Mouse (Mus musculus) lung, embryonic 15.5 days (tissue): ENCODE results near the gene Gabrb3. TPM values are rescaled to one million over a fixed set of nuclear protein-coding genes. Genes with fewer than 3 reads are reported as not detected.
A peak's percentile ranks its signal among the peaks of the same experiment; 100 is the strongest.

Source experiments
- ATAC-seq: fragments of 200-750 bp; cut with Nextera tagmentation; 2 replicates; pipeline ENCODE4 v1.8.0; 2017; ENCODE audit warnings: moderate number of reproducible peaks, borderline replicate concordance; ENCODE audit not compliant: low FRiP score, low TSS enrichment; ENCODE audit errors: extremely low read depth
- H3K27ac ChIP-seq: fragments of 300-500 bp; sonication (generic); 2 replicates; pipeline ENCODE4 v1.5.1; 2015; ENCODE audit warnings: moderate library complexity, mild to moderate bottlenecking, inconsistent platforms
- H3K27me3 ChIP-seq: fragments of 300-500 bp; sonication (generic); 2 replicates; pipeline ENCODE4 v1.6.1; 2015; ENCODE audit warnings: inconsistent platforms
- H3K36me3 ChIP-seq: fragments of 300-500 bp; sonication (generic); 2 replicates; pipeline ENCODE4 v1.6.1; 2015; ENCODE audit warnings: inconsistent platforms
- H3K4me1 ChIP-seq: fragments of 300-500 bp; sonication (generic); 2 replicates; pipeline ENCODE4 v1.6.1; 2015; ENCODE audit warnings: inconsistent platforms
- H3K4me2 ChIP-seq: fragments of 300-500 bp; sonication (generic); 2 replicates; pipeline ENCODE4 v1.6.1; 2015; ENCODE audit warnings: inconsistent platforms, mild to moderate bottlenecking, moderate library complexity
- H3K4me3 ChIP-seq: fragments of 300-500 bp; sonication (generic); 2 replicates; pipeline ENCODE4 v1.5.1; 2015; ENCODE audit warnings: mild to moderate bottlenecking, inconsistent platforms
- H3K9ac ChIP-seq: fragments of 300-500 bp; sonication (generic); 2 replicates; pipeline ENCODE4 v1.6.1; 2015; ENCODE audit warnings: inconsistent platforms
- H3K9me3 ChIP-seq: fragments of 300-500 bp; sonication (generic); 2 replicates; pipeline ENCODE4 v1.6.1; 2016; ENCODE audit warnings: inconsistent platforms
- WGBS: fragments of 180-500 bp; shearing (Covaris S2); methylation state at CpG from one replicate; pipeline ENCODE4 v1.1.7; 2015; 5-methylcytosine and 5-hydroxymethylcytosine counted together
- polyA plus RNA-seq: library from polyadenylated mRNA; unstranded; fragments of >200 nt; fragmentation: Nextera tagmentation; extraction: Ambion mirVana; gene quantifications from 2 replicates; pipeline ENCODE4 v1.2.1, GENCODE M21; 2015

Gene Gabrb3
- polyA plus RNA-seq, 1 experiment from 2014 or later: 0.81 TPM

DNA sequence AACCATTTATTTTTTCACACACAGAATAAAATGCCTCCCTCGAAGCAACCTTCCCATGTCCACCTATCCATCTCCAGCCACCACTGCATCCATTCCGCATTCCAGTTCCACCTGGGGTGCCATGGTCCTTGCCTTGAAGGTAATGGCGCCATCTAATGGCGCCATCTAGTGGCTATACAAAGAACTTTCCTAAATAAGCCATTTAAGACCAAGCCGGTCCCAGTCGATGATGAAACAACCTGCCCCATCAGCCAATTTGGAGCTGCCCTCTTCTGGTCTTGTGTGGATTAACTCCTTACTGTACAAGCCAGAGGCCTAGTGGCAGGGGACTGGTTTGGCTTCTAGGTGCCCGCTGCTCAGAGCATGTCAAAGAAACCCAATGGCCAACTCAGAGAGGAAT lies 119.1 kb downstream of the Gabrb3 start:
- no peak for ATAC-seq
- no peak overlapping the region for H3K4me3 ChIP-seq
- no peak overlapping the region for H3K9ac ChIP-seq
- H3K27ac ChIP-seq: no peak overlapping the region
- H3K36me3 ChIP-seq: no peaks in the 10 kb centered on the region
- no peaks in the 10 kb centered on the region for H3K27me3 ChIP-seq
- H3K9me3 ChIP-seq: no peaks in the 10 kb centered on the region
- no peaks in the 10 kb centered on the region for H3K4me1 ChIP-seq
- H3K4me2 ChIP-seq: no peak overlapping the region
- WGBS: 22% methylated on average over 7 of the region's 7 CpGs

- WGBS: 62% methylated on average over 3 of the region's 3 CpGs
- Histone ChIP-seq H3K27me3 (no peaks in the 10 kb centered on the region), H3K27ac (no peak overlapping the region), H3K4me2 (no peak overlapping the region), H3K4me1 (no peaks in the 10 kb centered on the region), H3K4me3 (no peak overlapping the region), H3K9ac (no peak overlapping the region), H3K9me3 (no peaks in the 10 kb centered on the region), H3K36me3 (no peaks in the 10 kb centered on the region)
- ATAC-seq: no peak
Measured at GRCm38 (mm10) chr7:57560732-57561436, 141.4 kb downstream of the Gabrb3 start.

- no peaks in the 10 kb centered on the region for H3K4me1 ChIP-seq
- H3K4me2 ChIP-seq: no peak overlapping the region
- no peak for ATAC-seq
- H3K27ac ChIP-seq: no peak overlapping the region
- H3K36me3 ChIP-seq: no peaks in the 10 kb centered on the region
- no peak overlapping the region for H3K9ac ChIP-seq
- no peak overlapping the region for H3K4me3 ChIP-seq
- H3K27me3 ChIP-seq: no peaks in the 10 kb centered on the region
- WGBS: 83% methylated on average over 12 of the region's 12 CpGs
- no peaks in the 10 kb centered on the region for H3K9me3 ChIP-seq
Measured at GRCm38 (mm10) chr7:57564403-57564802, 144.9 kb downstream of the Gabrb3 start.

DNA sequence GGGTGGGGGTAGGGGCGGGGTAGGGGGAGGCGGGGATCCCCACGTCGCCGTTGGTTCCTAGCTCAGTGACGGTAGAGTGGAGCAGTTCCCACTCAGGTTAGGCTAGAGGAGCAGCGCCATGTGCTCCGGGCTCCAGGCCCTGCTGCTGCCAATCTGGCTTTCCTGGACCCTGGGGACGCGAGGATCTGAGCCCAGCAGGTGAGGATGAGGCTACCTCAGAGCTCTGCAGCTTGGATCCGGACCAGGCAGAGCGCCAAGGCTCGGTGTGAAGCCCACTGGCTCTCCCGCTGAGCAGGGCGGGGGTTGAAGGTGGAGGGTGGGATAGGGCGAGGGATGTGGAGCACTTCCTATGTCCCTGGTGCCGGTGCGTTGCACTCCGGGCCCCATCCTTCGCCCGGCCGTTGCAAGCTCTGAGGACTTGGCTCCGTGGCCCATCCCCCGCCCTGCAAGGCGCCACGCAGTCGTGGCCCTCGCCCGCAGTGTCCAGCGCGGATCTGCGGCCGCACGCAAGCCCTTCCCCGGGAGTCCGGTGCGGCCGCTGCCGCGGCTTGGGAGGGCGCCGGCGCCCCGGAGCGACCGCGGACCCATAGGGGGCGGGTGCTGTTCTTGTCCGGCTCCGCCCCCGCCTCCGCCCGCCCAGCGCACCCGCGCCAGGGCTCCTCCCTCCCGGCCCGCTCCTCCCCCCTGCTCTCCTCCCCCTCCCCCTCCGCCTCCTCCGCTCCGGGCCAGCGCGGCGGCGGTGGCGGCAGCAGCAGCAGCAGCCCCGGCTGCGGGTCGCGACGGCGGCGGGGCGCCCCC lies 171.2 kb downstream of the Gabrb3 start:
- whole genome bisulfite sequencing: under 1% methylated on average over 35 of the region's 74 CpGs
- peak overlapping the region; percentile 50 for H3K4me3 ChIP-seq
- peaks cover 28% of the 10 kb centered on the region for H3K27me3 ChIP-seq
- H3K9me3 ChIP-seq: no peaks in the 10 kb centered on the region
- peak; percentile 94 for ATAC-seq
- H3K36me3 ChIP-seq: no peaks in the 10 kb centered on the region
- H3K4me2 ChIP-seq: peak overlapping the region; percentile 85
- no peak overlapping the region for H3K27ac ChIP-seq
- H3K4me1 ChIP-seq: peaks cover 13% of the 10 kb centered on the region; the same call in 1 of the 2 replicates
- peak overlapping the region; percentile 22; the same call in 1 of the 2 replicates for H3K9ac ChIP-seq

- H3K36me3 ChIP-seq: no peaks in the 10 kb centered on the region
- peaks cover 28% of the 10 kb centered on the region for H3K27me3 ChIP-seq
- peak overlapping the region; percentile 85 for H3K4me2 ChIP-seq
- WGBS: under 1% methylated on average over 27 of the region's 34 CpGs
- H3K4me1 ChIP-seq: peaks cover 13% of the 10 kb centered on the region; the same call in 1 of the 2 replicates
- H3K9me3 ChIP-seq: no peaks in the 10 kb centered on the region
- peak; percentile 29; the same call in 1 of the 2 replicates for ATAC-seq
- H3K27ac ChIP-seq: no peak overlapping the region
- H3K4me3 ChIP-seq: peak overlapping the region; percentile 50
- H3K9ac ChIP-seq: no peak overlapping the region
Measured at GRCm38 (mm10) chr7:57591249-57591577, 171.7 kb downstream of the Gabrb3 start.

GRCm38 (mm10) chr7:57591578-57592431 lies 172.3 kb downstream of the Gabrb3 start:
- Histone ChIP-seq H3K4me3 (peak overlapping the region; percentile 50), H3K27me3 (peaks cover 28% of the 10 kb centered on the region), H3K4me1 (peaks cover 13% of the 10 kb centered on the region; the same call in 1 of the 2 replicates), H3K9ac (no peak overlapping the region), H3K4me2 (peak overlapping the region; percentile 85), H3K27ac (no peak overlapping the region), H3K36me3 (no peaks in the 10 kb centered on the region), H3K9me3 (no peaks in the 10 kb centered on the region)
- WGBS: under 1% methylated on average over 52 of the region's 56 CpGs
- ATAC-seq: peak; percentile 53; the same call in 1 of the 2 replicates

- no peaks in the 10 kb centered on the region for H3K4me1 ChIP-seq
- ATAC-seq: no peak
- H3K27me3 ChIP-seq: peaks cover 1% of the 10 kb centered on the region; the same call in 1 of the 2 replicates
- no peaks in the 10 kb centered on the region for H3K9me3 ChIP-seq
- H3K4me3 ChIP-seq: no peak overlapping the region
- H3K9ac ChIP-seq: no peak overlapping the region
- H3K4me2 ChIP-seq: no peak overlapping the region
- 62% methylated on average over 5 of the region's 5 CpGs for WGBS
- no peak overlapping the region for H3K27ac ChIP-seq
- no peaks in the 10 kb centered on the region for H3K36me3 ChIP-seq
Measured at GRCm38 (mm10) chr7:57597341-57597740, 177.8 kb downstream of the Gabrb3 start.

DNA sequence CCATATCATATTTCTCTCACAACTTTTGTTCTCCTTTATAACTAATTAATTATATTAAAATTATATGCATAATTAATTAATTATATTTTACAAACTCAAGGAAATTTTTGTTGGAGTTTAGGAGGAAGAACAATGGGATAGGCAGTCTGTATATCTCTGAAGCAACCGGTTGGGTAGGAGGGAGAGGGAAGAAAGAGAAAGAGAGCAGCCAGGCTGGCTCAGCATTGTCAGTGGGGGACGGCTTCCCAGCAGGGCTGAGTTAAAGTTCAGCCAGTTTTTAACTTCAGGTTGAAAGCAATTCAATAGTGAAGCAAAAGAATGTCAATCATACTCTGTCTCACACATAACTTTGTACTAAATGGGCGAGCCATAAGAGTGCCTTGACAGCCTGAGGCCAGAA lies 199.2 kb downstream of the Gabrb3 start:
- Histone ChIP-seq H3K4me1 (no peaks in the 10 kb centered on the region), H3K9me3 (no peaks in the 10 kb centered on the region), H3K27me3 (no peaks in the 10 kb centered on the region), H3K36me3 (no peaks in the 10 kb centered on the region), H3K9ac (no peak overlapping the region), H3K4me3 (no peak overlapping the region), H3K4me2 (no peak overlapping the region), H3K27ac (no peak overlapping the region)
- WGBS: 43% methylated on average over 3 of the region's 3 CpGs
- no peak for ATAC-seq

GRCm38 (mm10) chr7:57620036-57620435 lies 200.5 kb downstream of the Gabrb3 start:
- ATAC-seq: no peak
- Histone ChIP-seq H3K9ac (no peak overlapping the region), H3K36me3 (no peaks in the 10 kb centered on the region), H3K4me3 (no peak overlapping the region), H3K9me3 (no peaks in the 10 kb centered on the region), H3K4me2 (no peak overlapping the region), H3K4me1 (no peaks in the 10 kb centered on the region), H3K27ac (no peak overlapping the region), H3K27me3 (no peaks in the 10 kb centered on the region)
- 89% methylated on average over 2 of the region's 2 CpGs for WGBS

DNA sequence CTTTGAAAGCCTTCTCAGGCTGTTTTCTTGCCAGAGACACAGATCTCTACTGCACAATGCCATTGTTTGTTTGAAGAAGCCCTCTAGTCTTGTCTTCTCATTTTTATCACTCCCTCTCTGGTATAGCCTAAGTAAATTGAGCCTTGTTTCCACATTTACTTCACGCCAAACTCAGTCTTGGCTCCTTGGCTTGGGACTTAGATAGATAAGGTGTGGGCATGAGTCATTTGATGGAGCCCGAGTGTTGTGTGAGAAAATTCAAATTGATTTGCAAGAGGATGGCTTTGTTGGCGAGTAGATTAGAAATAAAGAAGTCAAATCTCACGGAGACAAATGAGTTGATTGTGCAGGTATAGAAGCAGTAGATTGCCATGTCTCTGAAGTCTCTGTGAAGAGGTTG lies 204.2 kb downstream of the Gabrb3 start:
- H3K9me3 ChIP-seq: no peaks in the 10 kb centered on the region
- H3K9ac ChIP-seq: no peak overlapping the region
- H3K27ac ChIP-seq: no peak overlapping the region
- no peak overlapping the region for H3K4me3 ChIP-seq
- no peaks in the 10 kb centered on the region for H3K4me1 ChIP-seq
- no peak for ATAC-seq
- no peaks in the 10 kb centered on the region for H3K27me3 ChIP-seq
- H3K4me2 ChIP-seq: no peak overlapping the region
- no peaks in the 10 kb centered on the region for H3K36me3 ChIP-seq
- WGBS: 37% methylated on average over 4 of the region's 4 CpGs

DNA sequence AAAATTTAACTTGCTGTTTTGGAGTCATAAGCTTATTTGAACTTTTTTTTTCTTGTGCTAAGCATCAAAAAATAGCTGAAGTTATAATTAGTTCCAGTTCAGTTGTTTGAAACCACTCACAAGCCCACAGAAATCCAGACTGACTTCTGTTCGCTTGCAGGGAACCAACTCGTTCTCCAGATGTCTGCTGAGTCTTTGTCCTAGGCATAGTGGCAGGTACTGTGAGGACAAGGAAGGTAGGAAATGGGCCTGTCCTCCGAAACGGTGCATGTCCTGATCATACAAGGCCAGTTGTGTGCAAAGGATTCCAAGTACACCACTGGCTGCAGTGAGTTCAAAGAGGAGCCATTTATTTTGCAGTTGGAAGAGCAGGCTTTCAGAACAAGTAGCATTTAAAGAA lies 215.5 kb downstream of the Gabrb3 start:
- no peak overlapping the region for H3K9ac ChIP-seq
- no peak for ATAC-seq
- no peaks in the 10 kb centered on the region for H3K4me1 ChIP-seq
- no peaks in the 10 kb centered on the region for H3K9me3 ChIP-seq
- H3K27ac ChIP-seq: no peak overlapping the region
- H3K27me3 ChIP-seq: no peaks in the 10 kb centered on the region
- WGBS: 58% methylated on average over 4 of the region's 4 CpGs
- H3K4me3 ChIP-seq: no peak overlapping the region
- H3K36me3 ChIP-seq: no peaks in the 10 kb centered on the region
- no peak overlapping the region for H3K4me2 ChIP-seq
